Mouse (Mus musculus) ovary, postnatal 36 days (tissue): ENCODE data around the gene Dnajc1.

Experiments
- DNase-seq: peaks from one replicate; pipeline ENCODE4 v3.0.0; 2022; ENCODE audit warnings: low spot score, mixed read lengths

The Dnajc1 gene

GRCm38 (mm10) chr2:18392331-18393021 lies at the start of gene Dnajc1:
Dnajc1 (minus strand) TSS chr2:18392830.
- peak; percentile 88 for DNase-seq

- no peak for DNase-seq
Measured at GRCm38 (mm10) chr2:18441871-18442270, 49.2 kb upstream of the Dnajc1 start.

- no peak for DNase-seq
Measured at GRCm38 (mm10) chr2:18415242-18415641, 22.6 kb upstream of the Dnajc1 start.

- DNase-seq, result no peak
Measured at GRCm38 (mm10) chr2:18403679-18404078, 11.0 kb upstream of the Dnajc1 start.

GRCm38 (mm10) chr2:18401771-18402170 lies 9.1 kb upstream of the Dnajc1 start:
- no peak for DNase-seq

GRCm38 (mm10) chr2:18393022-18393519 lies 441 bp upstream of the Dnajc1 start:
- DNase-seq, result no peak

GRCm38 (mm10) chr2:18391861-18392260 lies 769 bp downstream of the Dnajc1 start:
- DNase-seq, result no peak

GRCm38 (mm10) chr2:18389631-18390030 lies 3.0 kb downstream of the Dnajc1 start:
- DNase-seq, result no peak

GRCm38 (mm10) chr2:18381662-18382061 lies 11.0 kb downstream of the Dnajc1 start:
- no peak for DNase-seq

GRCm38 (mm10) chr2:18372400-18373182 lies 20.0 kb downstream of the Dnajc1 start:
- no peak for DNase-seq

GRCm38 (mm10) chr2:18370794-18371498 lies 21.7 kb downstream of the Dnajc1 start:
- no peak for DNase-seq

GRCm38 (mm10) chr2:18364402-18364801 lies 28.2 kb downstream of the Dnajc1 start:
- DNase-seq, result no peak

- no peak for DNase-seq
Measured at GRCm38 (mm10) chr2:18355293-18355692, 37.3 kb downstream of the Dnajc1 start.

GRCm38 (mm10) chr2:18352620-18353019 lies 40.0 kb downstream of the Dnajc1 start:
- DNase-seq, result no peak

GRCm38 (mm10) chr2:18343464-18343863 lies 49.2 kb downstream of the Dnajc1 start:
- no peak for DNase-seq

GRCm38 (mm10) chr2:18318671-18319070 lies 74.0 kb downstream of the Dnajc1 start:
- DNase-seq, result no peak

GRCm38 (mm10) chr2:18317503-18318281 lies 74.9 kb downstream of the Dnajc1 start:
- no peak for DNase-seq

GRCm38 (mm10) chr2:18316909-18317308 lies 75.7 kb downstream of the Dnajc1 start:
- no peak for DNase-seq

- DNase-seq, result no peak
Measured at GRCm38 (mm10) chr2:18310261-18311104, 82.1 kb downstream of the Dnajc1 start.

- DNase-seq, result no peak
Measured at GRCm38 (mm10) chr2:18307440-18308305, 85.0 kb downstream of the Dnajc1 start.
